Mouse (Mus musculus) heart, embryonic 14.5 days (tissue): Measurements from ENCODE around the gene Crybg2. TPM values are rescaled to one million over a fixed set of nuclear protein-coding genes. Genes with fewer than 3 reads are reported as not detected.

ENCODE experiments used
- ATAC-seq: fragments of 200-750 bp; cut with Nextera tagmentation; 2 replicates; pipeline ENCODE4 v1.8.0; 2017; ENCODE audit warnings: low read depth, moderate TSS enrichment; ENCODE audit not compliant: insufficient number of reproducible peaks, insufficient read depth, low FRiP score
- H3K27ac ChIP-seq, 2 experiments: fragments of 200-500 bp in 1 of 2; fragments of 300-500 bp in 1 of 2; sonication (generic) in 1 of 2; replicated peaks in 1 of 2; 2 replicates each; pipeline ENCODE4 v1.5.1; 2012 to 2014; ENCODE audit warnings: low read depth in 2 of 2, low read length in 2 of 2, control low read depth in 1 of 2, mild to moderate bottlenecking in 1 of 2, mixed read lengths in 1 of 2; ENCODE audit not compliant: control insufficient read depth in 1 of 2, insufficient read depth in 1 of 2
- H3K27me3 ChIP-seq: fragments of 300-500 bp; sonication (generic); 2 replicates; pipeline ENCODE4 v1.6.1; 2014; ENCODE audit warnings: mild to moderate bottlenecking, low read length, control low read depth; ENCODE audit not compliant: control insufficient read depth, insufficient read depth
- H3K36me3 ChIP-seq: fragments of 300-500 bp; sonication (generic); 2 replicates; pipeline ENCODE4 v1.6.1; 2014; ENCODE audit warnings: mild to moderate bottlenecking, control low read depth, low read length, mixed read lengths; ENCODE audit not compliant: control insufficient read depth, insufficient read depth
- H3K4me1 ChIP-seq, 2 experiments: fragments of 200-500 bp in 1 of 2; fragments of 300-500 bp in 1 of 2; sonication (generic) in 1 of 2; 2 replicates each; pipeline ENCODE4 v1.6.1; 2012 to 2014; ENCODE audit warnings: low read length in 2 of 2, control low read depth in 1 of 2, mixed read lengths in 1 of 2; ENCODE audit not compliant: control insufficient read depth in 2 of 2, insufficient read depth in 2 of 2
- H3K4me2 ChIP-seq: fragments of 300-500 bp; sonication (generic); 2 replicates; pipeline ENCODE4 v1.6.1; 2014; ENCODE audit warnings: mild to moderate bottlenecking, low read length
- H3K4me3 ChIP-seq, 2 experiments: fragments of 200-500 bp in 1 of 2; fragments of 300-500 bp in 1 of 2; sonication (generic) in 1 of 2; 2 replicates each; pipeline ENCODE4 v1.5.1; 2012 to 2014; ENCODE audit warnings: low read length in 2 of 2, mild to moderate bottlenecking in 2 of 2, control low read depth in 1 of 2, low read depth in 1 of 2, moderate library complexity in 1 of 2; ENCODE audit not compliant: control insufficient read depth in 1 of 2, insufficient read depth in 1 of 2
- H3K9ac ChIP-seq: fragments of 300-500 bp; sonication (generic); 2 replicates; pipeline ENCODE4 v1.6.1; 2014; ENCODE audit warnings: mild to moderate bottlenecking, low read length
- H3K9me3 ChIP-seq: fragments of 300-500 bp; sonication (generic); 2 replicates; pipeline ENCODE4 v1.6.1; 2016; ENCODE audit warnings: low read length, control low read depth; ENCODE audit not compliant: control insufficient read depth
- WGBS: fragments of 180-500 bp; shearing (Covaris S2); extraction: QIAGEN DNeasy Blood & Tissue Kit; methylation state at CpG from one replicate; pipeline ENCODE4 v1.1.7; 2014; 5-methylcytosine and 5-hydroxymethylcytosine counted together
- polyA plus RNA-seq: library from polyadenylated mRNA; unstranded; fragments of >200 nt; fragmentation: Nextera tagmentation; extraction: Ambion mirVana; gene quantifications from 2 replicates; pipeline ENCODE4 v1.2.1, GENCODE M21; 2014

Gene Crybg2
- polyA plus RNA-seq, 1 experiment from 2014 or later: 0.12 TPM

GRCm38 (mm10) chr4:134117012-134117411, 56.4 kb downstream of the Crybg2 start:
- no peak overlapping the region for H3K9ac ChIP-seq
- H3K36me3 ChIP-seq: no peaks in the 10 kb centered on the region
- H3K9me3 ChIP-seq: no peaks in the 10 kb centered on the region
- no peak for ATAC-seq
- H3K4me3 ChIP-seq: no peak overlapping the region
- H3K4me2 ChIP-seq: no peak overlapping the region
- H3K27ac ChIP-seq: no peak overlapping the region
- H3K27me3 ChIP-seq: no peaks in the 10 kb centered on the region
- H3K4me1 ChIP-seq: peaks cover 7 to 9% of the 10 kb centered on the region in 2 experiments; a peak in 1 of 4 replicates
- 65% methylated on average over 8 of the region's 8 CpGs for WGBS

DNA sequence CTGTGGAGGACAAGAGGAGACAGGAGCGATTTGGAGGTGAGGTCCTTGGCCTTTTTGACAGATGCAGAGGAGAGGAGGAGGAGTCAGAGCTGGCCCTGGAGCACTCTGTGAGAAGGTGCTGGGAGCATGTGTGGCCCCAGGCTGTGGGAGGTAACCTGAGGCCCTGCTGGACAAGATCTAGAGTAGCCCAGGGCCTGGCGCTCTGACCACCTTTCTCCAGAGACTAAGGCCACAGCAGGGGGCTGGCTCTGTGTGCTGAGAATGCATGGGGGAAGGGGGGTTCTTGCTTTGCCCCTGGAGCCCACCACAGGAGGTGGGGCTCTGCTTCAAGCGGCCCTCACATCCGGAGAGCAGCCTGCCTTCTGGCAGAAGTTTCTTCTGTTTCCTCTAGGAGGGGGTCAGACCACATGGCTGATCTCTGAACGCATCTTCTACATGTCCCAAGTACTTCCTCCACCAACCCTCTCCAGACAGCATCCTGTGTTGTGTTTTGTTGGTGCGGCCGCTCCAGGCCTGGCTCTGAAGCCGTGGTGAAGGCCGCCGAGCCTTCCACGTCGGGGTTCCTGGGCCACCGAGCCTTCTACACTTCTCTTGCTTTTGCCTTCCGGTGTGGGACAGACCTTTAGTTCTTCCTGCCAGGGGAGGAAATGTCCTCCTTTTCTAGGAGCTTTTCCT, 57.6 kb downstream of the Crybg2 start:
- Histone ChIP-seq H3K36me3 (no peaks in the 10 kb centered on the region), H3K27me3 (no peaks in the 10 kb centered on the region), H3K9me3 (no peaks in the 10 kb centered on the region), H3K9ac (no peak overlapping the region), H3K27ac (no peak overlapping the region), H3K4me2 (no peak overlapping the region), H3K4me1 (peaks cover 4 to 7% of the 10 kb centered on the region in 2 experiments; a peak in 1 of 4 replicates), H3K4me3 (no peak overlapping the region)
- no peak for ATAC-seq
- WGBS: 58% methylated on average over 14 of the region's 14 CpGs

- no peak overlapping the region for H3K4me2 ChIP-seq
- H3K27ac ChIP-seq: no peak overlapping the region
- H3K27me3 ChIP-seq: no peaks in the 10 kb centered on the region
- ATAC-seq: no peak
- no peak overlapping the region for H3K4me3 ChIP-seq
- no peak overlapping the region for H3K9ac ChIP-seq
- 62% methylated on average over 5 of the region's 5 CpGs for WGBS
- H3K36me3 ChIP-seq: no peaks in the 10 kb centered on the region
- peaks cover 2 to 7% of the 10 kb centered on the region in 2 experiments; a peak in 1 of 4 replicates for H3K4me1 ChIP-seq
- no peaks in the 10 kb centered on the region for H3K9me3 ChIP-seq
Observed at GRCm38 (mm10) chr4:134119042-134119441, 58.4 kb downstream of the Crybg2 start.

DNA sequence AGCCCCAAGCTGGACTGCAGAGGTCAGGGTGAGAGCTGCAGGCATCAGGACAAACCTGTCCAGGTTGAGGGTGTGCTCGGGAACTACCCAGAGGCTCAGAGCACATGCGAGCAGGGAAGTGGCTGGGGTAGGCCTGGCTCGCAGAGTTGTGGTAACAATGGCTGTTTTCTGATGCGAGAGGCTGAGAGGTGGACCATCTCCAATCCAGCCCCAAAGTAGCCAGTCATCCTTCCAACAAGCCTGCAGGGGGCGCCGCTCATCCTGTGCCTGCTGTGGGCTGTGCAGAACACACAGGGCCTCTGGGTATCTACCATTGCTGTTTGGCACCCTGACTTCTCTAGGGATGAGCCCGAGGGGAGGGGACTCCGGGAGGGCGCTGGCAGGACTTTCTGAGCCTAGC, 59.0 kb downstream of the Crybg2 start:
- ATAC-seq: no peak
- H3K4me2 ChIP-seq: no peak overlapping the region
- H3K9me3 ChIP-seq: no peaks in the 10 kb centered on the region
- H3K4me1 ChIP-seq: peaks cover 2 to 7% of the 10 kb centered on the region in 2 experiments; a peak in 1 of 4 replicates
- no peak overlapping the region for H3K27ac ChIP-seq
- no peak overlapping the region for H3K4me3 ChIP-seq
- H3K27me3 ChIP-seq: no peaks in the 10 kb centered on the region
- no peak overlapping the region for H3K9ac ChIP-seq
- H3K36me3 ChIP-seq: no peaks in the 10 kb centered on the region
- 72% methylated on average over 9 of the region's 9 CpGs for WGBS

- H3K27me3 ChIP-seq: no peaks in the 10 kb centered on the region
- peaks cover 2 to 7% of the 10 kb centered on the region in 2 experiments; a peak in 1 of 4 replicates for H3K4me1 ChIP-seq
- H3K27ac ChIP-seq: no peak overlapping the region
- no peak overlapping the region for H3K9ac ChIP-seq
- no peaks in the 10 kb centered on the region for H3K36me3 ChIP-seq
- H3K4me2 ChIP-seq: no peak overlapping the region
- no peak for ATAC-seq
- no peak overlapping the region for H3K4me3 ChIP-seq
- WGBS: 73% methylated on average over 6 of the region's 6 CpGs
- no peaks in the 10 kb centered on the region for H3K9me3 ChIP-seq
Observed at GRCm38 (mm10) chr4:134120192-134120805, 59.7 kb downstream of the Crybg2 start.

DNA sequence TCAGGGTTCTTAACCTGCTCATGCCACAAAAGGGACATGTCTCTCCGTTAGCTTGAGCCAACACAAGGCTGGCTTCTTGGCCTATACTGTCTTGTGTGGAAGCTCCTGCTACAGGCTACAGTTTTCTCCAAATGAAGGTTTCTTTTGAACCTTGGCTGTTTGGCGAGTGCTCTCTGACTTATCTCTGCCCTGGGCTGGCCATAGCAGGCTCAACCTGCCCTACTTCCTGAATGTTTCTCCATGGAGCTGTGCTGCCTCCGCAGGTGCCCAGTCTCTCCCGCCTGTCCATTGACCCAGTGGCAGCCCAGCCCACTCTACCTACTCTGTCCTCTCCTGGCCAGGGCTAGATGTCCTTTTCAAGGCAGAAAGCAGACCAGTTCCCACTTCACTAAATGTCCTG, 60.3 kb downstream of the Crybg2 start:
- peaks cover 1% of the 10 kb centered on the region; the same call in 1 of the 2 replicates for H3K36me3 ChIP-seq
- H3K4me2 ChIP-seq: no peak overlapping the region
- no peak overlapping the region for H3K4me3 ChIP-seq
- ATAC-seq: no peak
- 76% methylated on average over 4 of the region's 4 CpGs for WGBS
- peaks cover 2 to 7% of the 10 kb centered on the region in 2 experiments; a peak in 1 of 4 replicates for H3K4me1 ChIP-seq
- H3K27me3 ChIP-seq: no peaks in the 10 kb centered on the region
- H3K9ac ChIP-seq: no peak overlapping the region
- no peaks in the 10 kb centered on the region for H3K9me3 ChIP-seq
- no peak overlapping the region for H3K27ac ChIP-seq

GRCm38 (mm10) chr4:134121571-134121970, 61.0 kb downstream of the Crybg2 start:
- H3K9me3 ChIP-seq: no peaks in the 10 kb centered on the region
- no peak overlapping the region for H3K9ac ChIP-seq
- no peak overlapping the region for H3K4me2 ChIP-seq
- H3K27me3 ChIP-seq: no peaks in the 10 kb centered on the region
- H3K27ac ChIP-seq: no peak overlapping the region
- peaks cover 2 to 7% of the 10 kb centered on the region in 2 experiments; a peak in 1 of 4 replicates for H3K4me1 ChIP-seq
- no peak overlapping the region for H3K4me3 ChIP-seq
- ATAC-seq: no peak
- WGBS: 47% methylated on average over 4 of the region's 4 CpGs
- peaks cover 7% of the 10 kb centered on the region; the same call in 1 of the 2 replicates for H3K36me3 ChIP-seq
